Mouse (Mus musculus) left cerebral cortex, adult 8-10 months (tissue): ENCODE results near the gene Cntfr. TPM values are rescaled to one million over a fixed set of nuclear protein-coding genes. Genes with fewer than 3 reads are reported as not detected.
A peak's percentile ranks its signal among the peaks of the same experiment; 100 is the strongest.
"Not testable (repeated sequence)": the region's sequence is repeated elsewhere in the genome, so short reads cannot be mapped to it uniquely, and the experiment has no call there.

Source experiments
- DNase-seq, 2 experiments: peaks; one replicate each; pipeline ENCODE4 v3.0.0; 2022; ENCODE audit warnings: low spot score in 2 of 2
- total RNA-seq, 4 experiments: library from RNA; stranded (reverse); gene quantifications; 2 replicates each; pipeline ENCODE4 v1.2.4; 2022

Cntfr gene
- total RNA-seq, 4 experiments from 2014 or later = 96.7 to 125 (median 111) TPM

DNA sequence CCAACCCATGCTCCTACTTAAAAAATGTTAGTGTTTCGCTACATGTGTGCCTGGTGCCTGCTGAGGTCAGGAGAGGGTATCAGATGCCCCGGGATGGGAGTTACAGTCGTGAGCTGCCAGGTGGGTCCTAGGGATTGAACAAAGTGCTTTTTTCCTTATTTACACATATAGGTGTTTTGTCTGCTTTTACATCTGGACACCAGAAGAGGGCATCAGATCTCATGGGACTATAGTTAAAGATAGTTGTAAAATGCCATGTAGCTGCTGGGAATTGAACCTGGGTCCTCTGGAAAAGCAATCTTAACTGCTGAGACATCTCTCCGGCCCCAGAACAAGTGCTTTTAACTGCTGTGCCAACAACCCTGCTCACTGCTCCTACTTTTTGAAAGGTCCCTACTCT, 13.3 kb upstream of the Cntfr start:
- no peak for DNase-seq

DNA sequence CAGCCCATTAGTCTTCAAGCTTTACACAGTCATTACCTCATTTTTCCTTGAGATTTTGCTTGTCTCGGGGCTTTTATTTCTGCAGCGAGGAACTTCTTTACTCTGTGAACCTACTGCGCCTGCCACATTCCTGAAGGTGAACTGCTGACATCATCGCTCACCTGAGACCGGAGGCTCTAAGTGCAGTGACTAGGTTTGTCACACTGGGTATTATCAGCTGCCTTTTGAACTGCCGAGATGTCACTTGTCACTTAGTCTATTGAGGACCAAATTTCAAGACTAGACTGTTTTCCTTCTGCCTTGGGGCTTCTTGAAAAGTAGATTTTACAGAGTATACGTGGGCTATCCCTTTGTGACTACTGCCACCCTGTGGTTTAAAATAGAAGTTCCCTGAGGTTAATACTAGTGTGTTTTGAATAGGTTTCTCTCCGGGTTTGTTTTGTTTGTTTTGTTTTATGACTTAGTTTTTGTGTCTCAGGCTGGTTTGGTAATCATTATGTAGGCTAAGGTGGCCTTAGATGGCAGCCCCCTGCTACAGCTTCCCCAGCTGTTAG, 11.4 kb upstream of the Cntfr start:
- DNase-seq = no peak

DNA sequence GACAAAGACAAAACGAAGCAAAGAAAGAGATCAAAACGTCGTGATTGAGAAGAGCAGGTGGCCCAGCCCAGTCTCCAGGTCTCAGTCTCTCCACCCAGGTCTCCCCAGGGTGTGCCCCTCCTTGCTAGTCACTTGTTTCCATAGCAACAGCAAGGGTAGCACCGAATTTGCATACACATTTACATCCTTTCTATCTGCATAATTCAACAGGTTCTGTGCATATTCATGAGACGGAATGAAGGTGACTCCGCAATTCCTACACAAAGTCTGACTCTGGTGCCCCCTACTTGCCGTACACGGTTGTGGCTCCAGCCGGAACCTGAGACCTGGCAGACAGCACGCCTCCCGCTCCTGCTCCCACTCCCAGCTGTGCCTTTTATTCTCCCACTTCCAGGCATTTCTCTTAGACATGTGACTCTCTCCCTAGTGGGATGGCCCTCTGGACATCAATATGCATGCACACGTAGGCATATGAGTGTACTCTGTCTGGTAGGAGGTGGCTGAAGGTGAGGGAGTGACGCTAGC, 10.2 kb upstream of the Cntfr start:
- peak; percentile 65 to 83 for DNase-seq

- DNase-seq = no peak
Measured at GRCm38 (mm10) chr4:41705922-41706754, 9.2 kb upstream of the Cntfr start.

DNA sequence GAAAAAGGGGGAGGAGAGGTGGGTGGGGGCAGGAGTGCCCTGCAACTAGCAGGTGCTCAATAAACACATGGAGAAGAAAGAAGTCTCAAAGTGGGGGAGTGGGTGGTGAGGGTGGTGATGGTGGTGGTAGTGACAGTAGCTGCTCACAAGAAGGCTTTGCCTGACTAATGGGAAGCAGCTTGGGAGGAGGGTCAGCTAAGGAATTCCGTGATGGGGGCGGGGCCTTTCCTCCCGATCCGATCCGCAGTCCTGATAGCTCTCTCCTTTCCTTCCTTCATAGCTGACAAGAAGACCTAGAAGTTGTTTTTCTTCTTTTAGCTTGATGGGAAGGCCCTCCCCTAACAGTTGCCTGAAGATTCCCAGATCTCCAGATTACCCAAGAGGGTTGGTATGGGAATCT, 7.8 kb upstream of the Cntfr start:
- DNase-seq = no peak

DNA sequence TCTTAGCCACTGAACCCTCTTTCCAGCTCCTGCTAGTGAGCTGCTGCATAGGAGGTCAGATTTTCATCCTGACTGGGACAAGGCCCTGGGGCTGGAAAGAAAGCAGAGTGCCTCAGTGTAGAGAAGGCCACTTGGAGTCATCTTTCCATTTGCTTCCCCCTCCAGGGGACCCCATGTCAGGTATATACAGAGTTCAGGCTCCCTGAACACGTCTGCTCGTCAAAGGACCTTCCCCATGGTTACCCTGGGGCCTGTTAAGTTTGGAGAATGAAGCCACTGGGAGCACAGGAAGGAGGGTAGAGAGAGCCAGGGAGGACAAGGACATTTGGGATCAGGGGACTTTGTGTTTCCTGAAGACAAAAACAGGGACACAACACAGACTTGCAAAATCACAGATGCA, 5.3 kb upstream of the Cntfr start:
- not testable (repeated sequence) for DNase-seq

- not testable (repeated sequence) for DNase-seq
Measured at GRCm38 (mm10) chr4:41700224-41700623, 3.3 kb upstream of the Cntfr start.

GRCm38 (mm10) chr4:41699783-41700182, 2.9 kb upstream of the Cntfr start, which contains the start of gene Il11ra1:
Gene Il11ra1 (plus strand): TSS chr4:41699989.
- not testable (repeated sequence) for DNase-seq

GRCm38 (mm10) chr4:41698421-41699016, 1.6 kb upstream of the Cntfr start:
- not testable (repeated sequence) for DNase-seq

DNA sequence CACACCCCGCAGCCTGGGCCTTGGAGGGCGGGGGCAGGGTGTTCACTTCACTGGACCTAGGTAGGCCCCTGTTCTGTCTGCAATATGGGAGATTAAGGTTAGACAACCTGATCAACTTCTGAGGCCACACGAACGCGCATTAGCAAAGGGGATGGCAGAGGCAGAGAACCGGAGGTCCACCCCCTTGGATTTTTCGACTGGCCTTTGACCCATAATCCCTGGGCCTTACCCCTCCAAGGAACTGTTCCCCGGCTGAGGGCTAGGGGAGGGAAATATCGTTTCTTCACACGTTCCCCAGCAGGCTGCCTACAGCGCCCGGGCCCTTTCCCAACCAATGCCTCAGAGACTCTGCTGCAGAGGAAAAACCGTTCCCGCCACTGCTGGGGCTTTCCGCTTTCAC, 437 bp downstream of the Cntfr start:
- DNase-seq = not testable (repeated sequence)

- not testable (repeated sequence) for DNase-seq
Measured at GRCm38 (mm10) chr4:41695800-41696199, 1.1 kb downstream of the Cntfr start.

DNA sequence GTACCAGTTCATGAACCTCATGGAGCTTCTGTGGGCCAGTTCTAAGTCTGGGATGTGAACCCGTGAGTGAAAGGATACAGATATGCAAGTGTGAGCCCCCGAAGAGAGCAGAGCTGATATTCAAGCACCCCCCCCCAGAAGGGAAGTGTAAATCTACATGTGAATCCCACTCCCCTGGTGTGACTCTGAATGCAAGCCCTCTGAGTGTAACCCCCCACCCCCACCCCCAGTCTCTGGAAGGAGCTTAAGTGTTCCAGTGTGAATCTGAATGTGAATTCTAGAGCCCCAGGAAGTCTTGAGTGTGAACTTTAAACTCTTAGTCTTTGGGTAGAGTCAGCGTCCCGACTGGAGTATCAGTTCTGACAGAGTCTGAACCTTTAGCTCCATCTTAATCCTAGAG, 3.4 kb downstream of the Cntfr start:
- not testable (repeated sequence) for DNase-seq

DNA sequence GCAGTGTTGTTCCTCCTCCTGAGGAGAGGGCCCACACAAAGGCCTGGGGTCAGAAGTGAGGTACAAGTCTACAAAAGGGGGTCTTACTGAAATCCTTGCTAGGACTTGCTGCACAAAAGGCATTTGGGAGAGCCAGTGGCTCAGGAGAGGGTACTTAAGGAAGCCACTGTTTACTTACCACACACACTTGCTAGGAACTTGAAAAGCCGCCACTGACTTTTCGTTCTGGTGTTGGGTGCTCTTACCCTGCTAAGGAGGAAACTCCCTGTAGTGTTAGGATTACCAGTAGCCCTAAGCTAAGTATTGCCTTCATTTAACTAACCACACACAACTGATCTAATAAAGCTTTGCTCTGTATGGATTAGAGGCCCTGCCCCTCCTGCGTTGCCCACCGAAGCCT, 6.9 kb downstream of the Cntfr start:
- DNase-seq = not testable (repeated sequence)

- not testable (repeated sequence) for DNase-seq
Measured at GRCm38 (mm10) chr4:41688562-41688961, 8.3 kb downstream of the Cntfr start.

GRCm38 (mm10) chr4:41685882-41686492, 10.9 kb downstream of the Cntfr start:
- DNase-seq = not testable (repeated sequence)

GRCm38 (mm10) chr4:41684931-41685453, 11.9 kb downstream of the Cntfr start:
- not testable (repeated sequence) for DNase-seq

DNA sequence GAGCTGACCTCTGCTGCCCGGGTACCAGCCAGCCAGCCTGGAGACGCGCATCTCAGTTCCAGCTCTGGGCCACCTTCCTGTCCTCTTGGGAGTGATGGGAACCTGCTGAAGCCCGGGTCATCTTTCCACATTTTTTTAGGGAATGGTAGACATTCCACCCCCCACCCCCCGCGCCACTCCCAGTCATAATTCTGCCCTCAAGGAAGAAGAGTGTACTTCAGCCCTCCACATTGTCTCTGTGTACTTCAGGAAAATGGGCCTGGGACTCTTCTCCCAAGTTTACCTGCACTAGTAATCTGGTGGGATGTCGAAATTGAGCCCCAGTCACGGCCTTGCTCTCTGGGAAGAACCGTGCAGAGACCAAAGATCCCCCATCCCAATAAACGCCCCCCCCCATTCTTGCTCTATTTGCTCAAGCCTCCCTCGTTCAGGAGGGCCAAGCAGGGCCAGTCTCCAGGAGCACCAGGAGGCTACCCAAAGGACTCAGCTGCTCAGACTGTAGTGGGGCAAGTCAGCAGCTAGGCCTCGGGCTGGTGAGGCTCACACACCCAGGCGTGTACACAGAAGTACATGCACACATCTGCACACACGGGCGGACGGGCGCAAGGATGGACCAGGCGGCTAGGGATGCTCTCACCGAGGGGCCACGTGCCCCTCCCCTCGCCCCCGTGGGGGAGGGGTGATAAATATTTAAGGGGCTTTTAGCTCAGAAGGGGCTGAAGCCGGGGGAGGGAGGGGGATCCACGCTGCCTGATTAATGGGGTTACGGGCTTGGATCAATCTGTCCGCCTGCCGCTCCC, 12.6 kb downstream of the Cntfr start:
- not testable (repeated sequence) for DNase-seq

DNA sequence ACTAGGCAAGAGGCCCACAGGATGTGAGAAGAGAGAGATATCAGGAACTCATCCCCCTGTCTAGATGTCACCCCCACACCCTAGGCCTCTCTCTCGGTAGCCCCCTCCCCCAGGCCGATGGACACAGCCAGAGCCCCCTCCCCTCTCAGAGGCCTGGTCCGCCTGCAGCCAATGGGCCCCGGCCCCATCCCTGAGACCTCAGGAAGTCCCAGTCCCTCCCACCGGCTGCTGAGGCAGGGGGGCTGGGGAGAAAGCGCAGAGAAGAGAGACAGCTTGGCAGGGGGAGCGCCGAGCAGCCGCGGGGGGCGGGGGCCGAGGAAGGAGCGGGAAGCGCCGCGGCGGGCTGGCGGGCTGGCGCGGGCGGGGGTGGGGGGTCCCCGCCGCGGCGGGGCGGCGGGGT, 13.6 kb downstream of the Cntfr start:
- DNase-seq = not testable (repeated sequence)

- no peak for DNase-seq
Measured at GRCm38 (mm10) chr4:41682789-41683188, 14.1 kb downstream of the Cntfr start.

- DNase-seq = no peak
Measured at GRCm38 (mm10) chr4:41681947-41682346, 14.9 kb downstream of the Cntfr start.

DNA sequence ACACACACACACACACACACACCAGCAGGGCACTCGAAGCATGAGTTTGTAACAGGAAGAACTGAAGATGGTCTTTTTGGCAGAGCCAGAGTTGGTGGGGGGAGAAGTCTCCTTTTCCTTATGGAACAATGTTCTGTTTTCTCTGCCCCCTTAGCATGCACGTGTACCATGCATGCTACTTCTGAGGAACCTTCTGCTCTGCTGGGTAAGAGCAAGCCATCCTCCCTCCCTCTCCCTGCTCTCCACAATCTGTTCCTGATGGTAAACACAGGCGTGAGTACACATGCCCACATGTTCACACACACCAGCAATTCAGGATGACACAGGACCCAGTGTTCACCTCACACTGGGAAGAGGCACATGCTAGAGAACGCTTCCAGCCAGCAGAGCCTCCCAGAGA, 15.7 kb downstream of the Cntfr start:
- DNase-seq = peak in 1 of 2 experiments; percentile 76
